Mouse (Mus musculus): ENCODE results near the gene Dnajc16. TPM values are rescaled to one million over a fixed set of nuclear protein-coding genes. Genes with fewer than 3 reads are reported as not detected.
"Not testable (repeated sequence)": the region's sequence is repeated elsewhere in the genome, so short reads cannot be mapped to it uniquely, and the experiment has no call there.

Gene Dnajc16
- polyA plus RNA-seq, 1 experiment from 2014 or later: 5.8 TPM

GRCm38 (mm10) chr4:141781201-141781985 is 9.3 kb downstream of the Dnajc16 start:
- ATAC-seq (ENCODE audit: insufficient read depth, low FRiP score, low TSS enrichment) (no peak), DNase-seq (ENCODE audit: low spot score) (no peak)
- Histone ChIP-seq H3K36me3 (ENCODE audit: control insufficient read depth, insufficient read depth, low read length) (peaks cover 11% of the 10 kb centered on the region), H3K4me2 (ENCODE audit: low read depth) (no peak overlapping the region), H3K4me1 (ENCODE audit: control insufficient read depth, insufficient read depth, low read length) (no peaks in the 10 kb centered on the region), H3K27ac (ENCODE audit: low read depth, low read length) (no peak overlapping the region), H3K27me3 (ENCODE audit: control insufficient read depth, insufficient read depth, low read length) (no peaks in the 10 kb centered on the region), H3K9ac (ENCODE audit: low read length) (no peak overlapping the region), H3K9me3 (ENCODE audit: control insufficient read depth, low read length) (no peaks in the 10 kb centered on the region), H3K4me3 (ENCODE audit: low read depth, low read length) (no peak overlapping the region)
- WGBS: 93% methylated on average over 8 of the region's 8 CpGs

GRCm38 (mm10) chr4:141779828-141780227 is 10.9 kb downstream of the Dnajc16 start:
- H3K9ac ChIP-seq (ENCODE audit: low read length): no peak overlapping the region
- H3K9me3 ChIP-seq (ENCODE audit: control insufficient read depth, low read length): no peaks in the 10 kb centered on the region
- 93% methylated on average over 8 of the region's 8 CpGs for WGBS
- no peaks in the 10 kb centered on the region for H3K4me1 ChIP-seq (ENCODE audit: control insufficient read depth, insufficient read depth, low read length)
- no peak for ATAC-seq (ENCODE audit: insufficient read depth, low FRiP score, low TSS enrichment)
- H3K27ac ChIP-seq (ENCODE audit: low read depth, low read length): no peak overlapping the region
- no peak overlapping the region for H3K4me2 ChIP-seq (ENCODE audit: low read depth)
- H3K27me3 ChIP-seq (ENCODE audit: control insufficient read depth, insufficient read depth, low read length): no peaks in the 10 kb centered on the region
- H3K36me3 ChIP-seq (ENCODE audit: control insufficient read depth, insufficient read depth, low read length): peaks cover 11% of the 10 kb centered on the region
- no peak for DNase-seq (ENCODE audit: low spot score)
- no peak overlapping the region for H3K4me3 ChIP-seq (ENCODE audit: low read depth, low read length)

GRCm38 (mm10) chr4:141773019-141773418 is 17.7 kb downstream of the Dnajc16 start:
- not testable (repeated sequence) for H3K9ac ChIP-seq (ENCODE audit: low read length); H3K9me3 ChIP-seq (ENCODE audit: control insufficient read depth, low read length); H3K4me2 ChIP-seq (ENCODE audit: low read depth); ATAC-seq (ENCODE audit: insufficient read depth, low FRiP score, low TSS enrichment); H3K4me3 ChIP-seq (ENCODE audit: low read depth, low read length); H3K27me3 ChIP-seq (ENCODE audit: control insufficient read depth, insufficient read depth, low read length); H3K4me1 ChIP-seq (ENCODE audit: control insufficient read depth, insufficient read depth, low read length); DNase-seq (ENCODE audit: low spot score); H3K27ac ChIP-seq (ENCODE audit: low read depth, low read length)
- WGBS: 82% methylated on average over 4 of the region's 4 CpGs
- H3K36me3 ChIP-seq (ENCODE audit: control insufficient read depth, insufficient read depth, low read length): peaks cover 17% of the 10 kb centered on the region

GRCm38 (mm10) chr4:141771823-141772222 is 18.9 kb downstream of the Dnajc16 start:
- WGBS: 93% methylated on average over 8 of the region's 8 CpGs
- DNase-seq (ENCODE audit: low spot score): no peak
- Histone ChIP-seq H3K9me3 (ENCODE audit: control insufficient read depth, low read length) (no peaks in the 10 kb centered on the region), H3K4me2 (ENCODE audit: low read depth) (no peak overlapping the region), H3K9ac (ENCODE audit: low read length) (no peak overlapping the region), H3K27me3 (ENCODE audit: control insufficient read depth, insufficient read depth, low read length) (no peaks in the 10 kb centered on the region), H3K4me1 (ENCODE audit: control insufficient read depth, insufficient read depth, low read length) (no peaks in the 10 kb centered on the region), H3K27ac (ENCODE audit: low read depth, low read length) (no peak overlapping the region), H3K4me3 (ENCODE audit: low read depth, low read length) (no peak overlapping the region), H3K36me3 (ENCODE audit: control insufficient read depth, insufficient read depth, low read length) (peaks cover 17% of the 10 kb centered on the region)
- no peak for ATAC-seq (ENCODE audit: insufficient read depth, low FRiP score, low TSS enrichment)

GRCm38 (mm10) chr4:141769501-141770160 is 21.1 kb downstream of the Dnajc16 start:
- DNase-seq (ENCODE audit: low spot score) (no peak), ATAC-seq (ENCODE audit: insufficient read depth, low FRiP score, low TSS enrichment) (no peak)
- no peak overlapping the region for H3K4me3 ChIP-seq (ENCODE audit: low read depth, low read length)
- no peak overlapping the region for H3K27ac ChIP-seq (ENCODE audit: low read depth, low read length)
- H3K4me2 ChIP-seq (ENCODE audit: low read depth): no peak overlapping the region
- no peaks in the 10 kb centered on the region for H3K4me1 ChIP-seq (ENCODE audit: control insufficient read depth, insufficient read depth, low read length)
- no peaks in the 10 kb centered on the region for H3K9me3 ChIP-seq (ENCODE audit: control insufficient read depth, low read length)
- no peak overlapping the region for H3K9ac ChIP-seq (ENCODE audit: low read length)
- no peaks in the 10 kb centered on the region for H3K27me3 ChIP-seq (ENCODE audit: control insufficient read depth, insufficient read depth, low read length)
- peaks cover 19% of the 10 kb centered on the region for H3K36me3 ChIP-seq (ENCODE audit: control insufficient read depth, insufficient read depth, low read length)
- 96% methylated on average over 8 of the region's 8 CpGs for WGBS

- DNase-seq (ENCODE audit: low spot score): no peak
- Histone ChIP-seq H3K27me3 (ENCODE audit: control insufficient read depth, insufficient read depth, low read length) (no peaks in the 10 kb centered on the region), H3K36me3 (ENCODE audit: control insufficient read depth, insufficient read depth, low read length) (peaks cover 12% of the 10 kb centered on the region), H3K9ac (ENCODE audit: low read length) (no peak overlapping the region), H3K4me1 (ENCODE audit: control insufficient read depth, insufficient read depth, low read length) (no peaks in the 10 kb centered on the region), H3K4me2 (ENCODE audit: low read depth) (no peak overlapping the region), H3K27ac (ENCODE audit: low read depth, low read length) (no peak overlapping the region), H3K9me3 (ENCODE audit: control insufficient read depth, low read length) (no peaks in the 10 kb centered on the region), H3K4me3 (ENCODE audit: low read depth, low read length) (no peak overlapping the region)
- 75% methylated on average over 19 of the region's 19 CpGs for WGBS
- ATAC-seq (ENCODE audit: insufficient read depth, low FRiP score, low TSS enrichment): no peak
Measured at GRCm38 (mm10) chr4:141767353-141768036, 23.2 kb downstream of the Dnajc16 start.

- H3K27me3 ChIP-seq (ENCODE audit: control insufficient read depth, insufficient read depth, low read length): no peaks in the 10 kb centered on the region
- H3K4me2 ChIP-seq (ENCODE audit: low read depth): no peak overlapping the region
- H3K36me3 ChIP-seq (ENCODE audit: control insufficient read depth, insufficient read depth, low read length): peaks cover 15% of the 10 kb centered on the region
- H3K4me1 ChIP-seq (ENCODE audit: control insufficient read depth, insufficient read depth, low read length): no peaks in the 10 kb centered on the region
- ATAC-seq (ENCODE audit: insufficient read depth, low FRiP score, low TSS enrichment): no peak
- no peaks in the 10 kb centered on the region for H3K9me3 ChIP-seq (ENCODE audit: control insufficient read depth, low read length)
- no peak overlapping the region for H3K27ac ChIP-seq (ENCODE audit: low read depth, low read length)
- no peak overlapping the region for H3K4me3 ChIP-seq (ENCODE audit: low read depth, low read length)
- H3K9ac ChIP-seq (ENCODE audit: low read length): no peak overlapping the region
- DNase-seq (ENCODE audit: low spot score): no peak
- WGBS: 82% methylated on average over 19 of the region's 19 CpGs
Measured at GRCm38 (mm10) chr4:141766668-141767352, 23.9 kb downstream of the Dnajc16 start.

- Histone ChIP-seq H3K36me3 (ENCODE audit: control insufficient read depth, insufficient read depth, low read length) (peaks cover 15% of the 10 kb centered on the region), H3K9ac (ENCODE audit: low read length) (no peak overlapping the region), H3K9me3 (ENCODE audit: control insufficient read depth, low read length) (no peaks in the 10 kb centered on the region), H3K27ac (ENCODE audit: low read depth, low read length) (no peak overlapping the region), H3K4me1 (ENCODE audit: control insufficient read depth, insufficient read depth, low read length) (no peaks in the 10 kb centered on the region), H3K27me3 (ENCODE audit: control insufficient read depth, insufficient read depth, low read length) (no peaks in the 10 kb centered on the region), H3K4me3 (ENCODE audit: low read depth, low read length) (no peak overlapping the region), H3K4me2 (ENCODE audit: low read depth) (no peak overlapping the region)
- DNase-seq (ENCODE audit: low spot score): no peak
- 97% methylated on average over 8 of the region's 8 CpGs for WGBS
- ATAC-seq (ENCODE audit: insufficient read depth, low FRiP score, low TSS enrichment): no peak
Measured at GRCm38 (mm10) chr4:141766316-141766667, 24.4 kb downstream of the Dnajc16 start.

Measured in neural tube, embryonic 11.5 days (tissue).